Mouse (Mus musculus): ENCODE measurements around the gene Nsl1.

GRCm38 (mm10) chr1:191099114-191099513 lies 36.3 kb downstream of the Nsl1 start:
- TF ChIP-seq POLR2A (IDR thresholded peaks at IDR 0.05; ENCODE audit: insufficient read depth, low read length) (no peak), CTCF (IDR thresholded peaks at IDR 0.05; ENCODE audit: low read depth, low read length) (no peak)
